In genomic region chr19:33205389-33205788, GRCm38 (mm10) we compare ENCODE assay signal across 22 mouse cellular contexts.
"Had no signal": no experiment of that assay in that cellular context is flagged by ENCODE, and none has a peak within 500 bp of the region (broad histone marks: within the 10 kb centered on the region; RNA-seq: fewer than 3 reads in every experiment).

No protein-coding gene starts in this region.

- DNase-seq: lung, adult 2 months; lung, postnatal 14 days; lung, postnatal 36 days; midbrain, embryonic 14.5 days; retina, postnatal 1 day; right cerebral cortex, adult 18-20 months; right cerebral cortex, postnatal 14 days; thymus, adult 2 months; thymus, postnatal 25 days; thymus, postnatal 4 days had no signal

- H3K4me2 ChIP-seq: lung, embryonic 15.5 days; midbrain, embryonic 11.5 days; neural tube, embryonic 13.5 days; neural tube, embryonic 15.5 days; stomach, embryonic 15.5 days had no signal

- H3K4me1 ChIP-seq: lung, embryonic 15.5 days; neural tube, embryonic 13.5 days; neural tube, embryonic 15.5 days; stomach, embryonic 15.5 days had no signal

- ATAC-seq: lung, postnatal 0 days; midbrain, embryonic 16.5 days had no signal

- H3K9ac ChIP-seq: liver, embryonic 14.5 days; lung, embryonic 15.5 days; neural tube, embryonic 13.5 days; neural tube, embryonic 15.5 days; stomach, embryonic 15.5 days had no signal

- H3K27ac ChIP-seq: liver, embryonic 14.5 days; lung, embryonic 15.5 days; macrophage; neural tube, embryonic 13.5 days; neural tube, embryonic 15.5 days; stomach, embryonic 15.5 days; stomach, postnatal 0 days had no signal

- H3K9me3 ChIP-seq: lung, embryonic 15.5 days; megakaryocyte, embryonic 14.5 days; neural tube, embryonic 13.5 days; neural tube, embryonic 15.5 days; stomach, embryonic 15.5 days had no signal

- H3K36me3 ChIP-seq: lung, embryonic 15.5 days; neural tube, embryonic 13.5 days; neural tube, embryonic 15.5 days; stomach, embryonic 15.5 days had no signal

- H3K27me3 ChIP-seq: lung, embryonic 15.5 days; megakaryocyte, embryonic 14.5 days; neural tube, embryonic 13.5 days; neural tube, embryonic 15.5 days; stomach, embryonic 15.5 days had no signal

- H3K4me3 ChIP-seq: lung, embryonic 15.5 days; megakaryocyte, embryonic 14.5 days; myocyte; neural tube, embryonic 13.5 days; neural tube, embryonic 15.5 days; stomach, embryonic 15.5 days had no signal
